Mouse (Mus musculus): ENCODE data around the gene Rassf1. TPM values are rescaled to one million over a fixed set of nuclear protein-coding genes. Genes with fewer than 3 reads are reported as not detected.

The Rassf1 gene
- total and polyA plus RNA-seq, 2 experiments from 2014 or later, result 21.7 to 33.3 TPM

DNA sequence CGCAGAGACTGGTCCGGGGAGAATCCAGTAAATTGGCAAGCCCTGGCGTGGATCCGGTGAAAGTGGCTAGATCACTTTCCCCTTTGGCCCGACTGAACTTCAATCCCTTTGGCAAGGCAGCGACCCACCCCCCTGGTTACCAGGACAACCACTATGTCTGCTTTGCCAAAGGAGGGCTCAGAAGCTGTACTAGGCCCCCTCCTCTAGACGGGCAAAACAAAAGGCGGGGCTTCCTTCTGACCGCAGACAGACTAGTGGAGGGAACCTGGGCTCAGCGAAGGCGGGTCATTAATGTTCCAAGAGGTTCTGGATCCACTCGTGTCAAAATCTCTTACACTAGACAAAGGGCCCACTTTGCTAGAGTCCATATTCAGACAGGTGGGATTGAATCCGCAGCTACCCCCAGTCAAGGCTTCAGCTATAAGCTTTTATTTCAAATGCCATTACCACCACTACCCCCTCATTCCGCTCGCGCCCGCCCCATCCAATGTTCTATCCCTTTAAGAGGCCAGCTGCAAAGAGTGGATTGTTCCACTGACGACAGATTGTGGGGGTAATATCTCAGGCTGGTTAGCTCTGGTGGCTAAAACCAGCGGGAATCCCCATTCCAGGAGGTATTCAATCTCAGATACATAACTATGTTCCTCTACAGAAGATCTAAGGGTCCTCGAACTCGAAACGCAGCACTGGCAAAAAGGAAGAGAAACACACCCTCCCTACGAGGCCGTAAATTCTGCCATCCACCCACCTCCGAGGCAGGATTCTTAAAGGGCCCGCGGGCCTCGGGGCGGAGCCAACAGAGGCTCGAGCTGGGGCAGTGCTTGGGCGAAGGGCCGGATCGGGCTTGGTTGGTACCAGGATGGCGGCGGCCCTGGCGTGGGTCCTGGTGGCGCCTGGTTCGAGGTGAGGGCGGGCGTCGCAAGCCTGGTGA lies 17.2 kb downstream of the Rassf1 start:
- ATAC-seq (peak; percentile 93), DNase-seq (peak; percentile 94)
- H3K9ac ChIP-seq, result peak overlapping the region; percentile 69
- peak overlapping the region; percentile 63 for H3K4me3 ChIP-seq (ENCODE audit: low read depth, low read length)
- H3K27ac ChIP-seq (ENCODE audit: low read depth, low read length), result peak overlapping the region; percentile 89
- no peaks in the 10 kb centered on the region for H3K27me3 ChIP-seq (ENCODE audit: insufficient read depth, low read length)
- peaks cover 38% of the 10 kb centered on the region for H3K36me3 ChIP-seq (ENCODE audit: insufficient read depth)
- H3K4me2 ChIP-seq (ENCODE audit: low read depth), result peak overlapping the region; percentile 76
- under 1% methylated on average over 41 of the region's 41 CpGs for WGBS
- peaks cover 32% of the 10 kb centered on the region for H3K4me1 ChIP-seq (ENCODE audit: insufficient read depth)
- no peaks in the 10 kb centered on the region for H3K9me3 ChIP-seq (ENCODE audit: low read length)
- no peak; the same call in 1 of the 2 replicates for TF ChIP-seq CTCF (IDR thresholded peaks at IDR 0.05; ENCODE audit: low read depth)

DNA sequence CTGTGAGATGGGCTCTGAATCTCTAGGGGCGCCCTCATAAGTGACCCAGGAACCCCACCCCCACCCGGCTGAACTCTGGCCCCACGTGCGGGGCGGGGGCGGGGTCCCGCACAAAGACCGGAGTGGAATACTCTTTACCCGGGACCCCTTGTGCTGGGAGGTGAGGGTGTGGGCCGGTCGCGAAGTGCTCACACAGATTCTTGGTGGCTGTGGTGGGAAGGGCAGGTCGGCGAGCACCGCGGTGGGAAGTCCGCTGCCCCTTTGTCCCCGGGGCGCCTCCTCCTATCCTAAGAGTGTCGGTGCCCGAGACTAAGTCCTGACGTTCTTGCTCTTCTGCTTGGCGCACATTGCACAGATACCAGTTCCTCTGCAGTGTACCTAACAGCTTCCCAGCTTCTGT lies 17.9 kb downstream of the Rassf1 start:
- peak overlapping the region; percentile 76 for H3K4me2 ChIP-seq (ENCODE audit: low read depth)
- 0 out of 2 replicates have a peak, but pooled peaks have one; percentile 23 for TF ChIP-seq CTCF (IDR thresholded peaks at IDR 0.05; ENCODE audit: low read depth)
- peaks cover 25% of the 10 kb centered on the region for H3K4me1 ChIP-seq (ENCODE audit: insufficient read depth)
- H3K4me3 ChIP-seq (ENCODE audit: low read depth, low read length), result peak overlapping the region; percentile 63
- DNase-seq (no peak), ATAC-seq (peak; percentile 17)
- WGBS, result 0% methylated on average over 21 of the region's 23 CpGs
- H3K36me3 ChIP-seq (ENCODE audit: insufficient read depth), result peaks cover 41% of the 10 kb centered on the region
- H3K27me3 ChIP-seq (ENCODE audit: insufficient read depth, low read length), result no peaks in the 10 kb centered on the region
- H3K9ac ChIP-seq, result peak overlapping the region; percentile 69
- H3K27ac ChIP-seq (ENCODE audit: low read depth, low read length), result peak overlapping the region; percentile 89
- no peaks in the 10 kb centered on the region for H3K9me3 ChIP-seq (ENCODE audit: low read length)

DNA sequence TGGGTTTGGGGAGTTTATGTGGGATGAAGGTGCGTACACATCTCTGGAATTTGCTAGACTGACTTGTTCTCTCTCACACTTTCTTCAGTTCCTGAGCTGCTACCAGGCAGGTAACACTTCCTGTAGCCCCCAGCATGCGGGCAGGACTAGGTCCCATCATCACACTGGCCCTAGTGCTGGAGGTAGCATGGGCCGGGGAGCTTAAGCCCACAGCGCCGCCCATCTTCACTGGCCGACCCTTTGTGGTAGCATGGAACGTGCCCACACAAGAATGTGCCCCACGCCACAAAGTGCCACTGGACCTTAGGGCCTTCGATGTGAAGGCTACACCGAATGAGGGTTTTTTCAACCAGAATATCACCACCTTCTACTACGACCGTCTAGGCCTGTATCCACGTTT lies 18.7 kb downstream of the Rassf1 start:
- Histone ChIP-seq H3K9me3 (ENCODE audit: low read length) (no peaks in the 10 kb centered on the region), H3K4me2 (ENCODE audit: low read depth) (peak overlapping the region; percentile 76), H3K36me3 (ENCODE audit: insufficient read depth) (peaks cover 40% of the 10 kb centered on the region), H3K27me3 (ENCODE audit: insufficient read depth, low read length) (no peaks in the 10 kb centered on the region), H3K27ac (ENCODE audit: low read depth, low read length) (peak overlapping the region; percentile 89; the same call in 1 of the 2 replicates), H3K9ac (peak overlapping the region; percentile 69), H3K4me3 (ENCODE audit: low read depth, low read length) (peak overlapping the region; percentile 63), H3K4me1 (ENCODE audit: insufficient read depth) (peaks cover 24% of the 10 kb centered on the region)
- 37% methylated on average over 13 of the region's 13 CpGs for WGBS
- DNase-seq (no peak), ATAC-seq (no peak)
- no peak for TF ChIP-seq CTCF (IDR thresholded peaks at IDR 0.05; ENCODE audit: low read depth)

DNA sequence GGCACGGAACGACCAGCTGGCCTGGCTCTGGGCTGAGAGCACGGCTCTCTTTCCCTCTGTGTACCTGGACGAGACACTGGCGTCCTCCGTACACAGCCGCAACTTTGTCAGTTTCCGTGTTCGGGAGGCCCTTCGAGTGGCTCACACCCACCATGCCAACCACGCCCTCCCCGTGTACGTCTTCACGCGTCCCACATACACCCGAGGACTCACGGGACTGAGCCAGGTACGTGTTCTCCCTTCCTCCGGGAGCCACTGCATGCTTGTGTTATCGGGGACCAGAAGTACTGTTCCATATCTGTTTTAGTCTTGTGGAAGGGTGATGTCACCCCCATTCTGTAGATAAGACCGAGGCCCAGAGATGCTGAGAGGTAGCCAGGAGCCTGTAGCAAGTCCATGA lies 19.5 kb downstream of the Rassf1 start:
- no peak for ATAC-seq
- no peak for TF ChIP-seq CTCF (IDR thresholded peaks at IDR 0.05; ENCODE audit: low read depth)
- no peaks in the 10 kb centered on the region for H3K9me3 ChIP-seq (ENCODE audit: low read length)
- H3K4me3 ChIP-seq (ENCODE audit: low read depth, low read length), result 0 out of 2 replicates have a peak overlapping the region, but pooled peaks have one; percentile 63
- H3K4me2 ChIP-seq (ENCODE audit: low read depth), result peak overlapping the region; percentile 76
- no peak for DNase-seq
- WGBS, result 94% methylated on average over 21 of the region's 21 CpGs
- no peaks in the 10 kb centered on the region for H3K27me3 ChIP-seq (ENCODE audit: insufficient read depth, low read length)
- H3K4me1 ChIP-seq (ENCODE audit: insufficient read depth), result peaks cover 24% of the 10 kb centered on the region
- 0 out of 2 replicates have a peak overlapping the region, but pooled peaks have one; percentile 4 for H3K27ac ChIP-seq (ENCODE audit: low read depth, low read length)
- peaks cover 34% of the 10 kb centered on the region for H3K36me3 ChIP-seq (ENCODE audit: insufficient read depth)
- H3K9ac ChIP-seq, result no peak overlapping the region

DNA sequence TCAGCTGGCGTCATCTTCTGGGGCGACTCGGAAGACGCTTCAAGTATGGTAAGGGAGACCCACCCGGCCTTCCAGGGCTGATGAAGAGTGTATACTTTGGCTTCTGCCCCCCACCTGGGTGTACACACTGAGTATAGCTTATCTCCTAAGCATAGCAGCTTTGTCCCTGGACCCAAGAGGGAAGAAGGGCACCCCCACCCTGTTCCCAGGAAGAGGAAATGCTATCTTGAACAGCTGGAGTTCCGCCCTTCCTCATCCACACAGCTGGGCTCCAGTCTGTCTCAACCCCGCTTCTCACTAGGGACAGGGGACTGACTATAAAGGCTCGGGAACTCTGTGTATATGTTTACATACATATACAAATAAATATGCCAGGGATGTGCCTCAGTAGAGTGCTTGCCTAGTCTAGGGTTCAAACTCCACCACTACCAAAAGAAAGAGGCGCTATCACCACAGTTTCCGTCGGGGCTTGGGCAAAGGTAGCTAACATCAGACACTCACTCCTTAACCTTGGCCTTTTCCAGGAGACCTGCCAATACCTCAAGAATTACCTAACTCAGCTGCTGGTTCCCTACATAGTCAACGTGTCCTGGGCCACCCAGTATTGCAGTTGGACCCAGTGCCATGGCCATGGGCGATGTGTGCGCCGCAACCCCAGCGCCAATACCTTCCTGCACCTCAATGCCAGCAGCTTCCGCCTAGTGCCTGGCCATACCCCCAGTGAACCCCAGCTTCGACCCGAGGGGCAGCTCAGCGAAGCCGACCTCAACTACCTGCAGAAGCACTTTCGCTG lies 20.4 kb downstream of the Rassf1 start:
- Histone ChIP-seq H3K4me2 (ENCODE audit: low read depth) (no peak overlapping the region), H3K27me3 (ENCODE audit: insufficient read depth, low read length) (no peaks in the 10 kb centered on the region), H3K4me1 (ENCODE audit: insufficient read depth) (peaks cover 24% of the 10 kb centered on the region), H3K9me3 (ENCODE audit: low read length) (no peaks in the 10 kb centered on the region), H3K27ac (ENCODE audit: low read depth, low read length) (no peak overlapping the region), H3K4me3 (ENCODE audit: low read depth, low read length) (no peak overlapping the region), H3K36me3 (ENCODE audit: insufficient read depth) (peaks cover 34% of the 10 kb centered on the region), H3K9ac (no peak overlapping the region)
- no peak for TF ChIP-seq CTCF (IDR thresholded peaks at IDR 0.05; ENCODE audit: low read depth)
- DNase-seq (no peak), ATAC-seq (no peak)
- WGBS, result 93% methylated on average over 22 of the region's 22 CpGs

DNA sequence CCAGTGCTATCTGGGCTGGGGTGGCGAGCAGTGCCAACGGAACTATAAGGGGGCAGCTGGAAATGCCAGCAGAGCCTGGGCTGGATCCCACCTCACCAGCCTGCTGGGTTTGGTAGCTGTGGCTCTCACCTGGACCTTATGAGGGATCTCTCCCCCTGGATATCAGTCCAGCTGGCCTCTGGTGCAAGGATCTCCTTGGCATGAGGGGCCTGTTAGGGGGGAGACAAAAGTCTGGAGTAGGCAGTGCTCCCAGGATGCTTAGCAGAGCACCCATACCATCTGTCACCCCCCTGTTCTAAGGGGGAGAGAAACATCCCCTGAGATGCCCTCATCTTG lies 20.9 kb downstream of the Rassf1 start:
- no peak for TF ChIP-seq CTCF (IDR thresholded peaks at IDR 0.05; ENCODE audit: low read depth)

More for the DNA sequence above, 20.9 kb downstream of the Rassf1 start:
- H3K36me3 ChIP-seq (ENCODE audit: insufficient read depth), result peaks cover 34% of the 10 kb centered on the region
- H3K4me2 ChIP-seq (ENCODE audit: low read depth), result no peak overlapping the region
- DNase-seq (no peak), ATAC-seq (no peak)
- no peak overlapping the region for H3K27ac ChIP-seq (ENCODE audit: low read depth, low read length)
- H3K9me3 ChIP-seq (ENCODE audit: low read length), result no peaks in the 10 kb centered on the region
- no peak overlapping the region for H3K4me3 ChIP-seq (ENCODE audit: low read depth, low read length)
- WGBS, result 95% methylated on average over 2 of the region's 2 CpGs
- H3K9ac ChIP-seq, result no peak overlapping the region
- peaks cover 24% of the 10 kb centered on the region for H3K4me1 ChIP-seq (ENCODE audit: insufficient read depth)
- no peaks in the 10 kb centered on the region for H3K27me3 ChIP-seq (ENCODE audit: insufficient read depth, low read length)
